Mouse (Mus musculus) erythroblast, embryonic 14.5 days (primary cell): Measurements from ENCODE around the gene Apip.

Source experiments
- GATA1 ChIP-seq: IDR thresholded peaks from 2 replicates; pipeline ENCODE4 v1.6.1; 2012; ENCODE audit warnings: low read length, inconsistent platforms, mixed read lengths
- TAL1 ChIP-seq: IDR thresholded peaks from 3 replicates; pipeline ENCODE4 v1.6.1; 2012; ENCODE audit warnings: low read length, inconsistent platforms, mixed read lengths

- peak; percentile 58; the same call in 1 of the 2 replicates for TF ChIP-seq GATA1
- TF ChIP-seq TAL1 = no peak
Measured at GRCm38 (mm10) chr2:103073219-103073982, at the start of gene Apip, which contains the start of gene Pdhx.
